Mouse (Mus musculus) spleen, embryonic (tissue): ENCODE measurements around the gene Rffl.

Source experiments
- CTCF ChIA-PET: fragments of 350-600 bp; sonication (Branson Sonifier 250); formaldehyde crosslinking; loops from one replicate; lab custom pipeline; 2022; lab: Charles Lee

Gene Rffl

DNA sequence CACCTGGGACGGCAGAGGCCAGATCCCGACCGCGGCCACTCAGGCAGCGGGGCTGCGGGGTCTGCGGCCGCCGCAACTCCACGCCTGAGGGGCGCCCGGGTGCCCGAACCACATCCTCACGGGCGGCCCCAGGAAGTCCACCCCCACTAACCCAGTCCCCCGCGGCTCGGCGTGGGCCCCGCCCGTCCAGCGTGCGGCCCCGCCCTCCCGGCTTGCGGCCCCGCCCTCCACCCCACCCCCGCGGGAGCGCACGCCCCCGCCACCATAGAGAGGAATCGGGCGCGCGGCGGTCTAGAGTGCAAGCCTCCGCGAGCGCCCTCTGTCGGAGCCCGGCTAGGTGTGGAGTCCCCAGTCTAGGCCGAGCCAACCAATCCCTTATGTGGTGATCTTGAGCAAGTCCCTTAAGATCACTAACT lies at the start of gene Rffl:
Gene Rffl (minus strand): TSS at position 180 of the 416 bp plus-strand sequence.
- CTCF ChIA-PET: interaction anchor here (0.6 kb wide), 1 partner anchor 598 kb away, joined by 4 read pairs; no protein-coding TSS in a partner anchor

DNA sequence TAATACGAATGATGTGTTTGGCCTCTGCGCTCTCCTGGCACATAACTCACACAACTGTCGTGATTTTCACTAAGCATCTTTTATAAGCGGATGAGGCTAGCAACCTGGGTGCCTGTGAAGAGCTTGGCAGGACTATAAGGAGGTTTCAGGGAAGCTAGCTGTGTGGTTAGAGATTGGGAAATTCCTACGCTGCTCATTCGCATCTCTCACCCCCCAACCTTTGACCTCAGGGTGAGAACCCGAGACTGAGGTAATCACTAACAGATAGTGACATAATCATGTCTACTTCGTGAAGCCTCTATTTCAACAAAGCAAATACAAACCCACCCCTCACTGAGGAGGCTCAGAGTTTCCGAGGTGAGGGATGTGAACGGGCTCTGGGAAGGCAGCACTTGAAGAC lies 49.8 kb upstream of the Rffl start:
- CTCF ChIA-PET: no interaction called here

DNA sequence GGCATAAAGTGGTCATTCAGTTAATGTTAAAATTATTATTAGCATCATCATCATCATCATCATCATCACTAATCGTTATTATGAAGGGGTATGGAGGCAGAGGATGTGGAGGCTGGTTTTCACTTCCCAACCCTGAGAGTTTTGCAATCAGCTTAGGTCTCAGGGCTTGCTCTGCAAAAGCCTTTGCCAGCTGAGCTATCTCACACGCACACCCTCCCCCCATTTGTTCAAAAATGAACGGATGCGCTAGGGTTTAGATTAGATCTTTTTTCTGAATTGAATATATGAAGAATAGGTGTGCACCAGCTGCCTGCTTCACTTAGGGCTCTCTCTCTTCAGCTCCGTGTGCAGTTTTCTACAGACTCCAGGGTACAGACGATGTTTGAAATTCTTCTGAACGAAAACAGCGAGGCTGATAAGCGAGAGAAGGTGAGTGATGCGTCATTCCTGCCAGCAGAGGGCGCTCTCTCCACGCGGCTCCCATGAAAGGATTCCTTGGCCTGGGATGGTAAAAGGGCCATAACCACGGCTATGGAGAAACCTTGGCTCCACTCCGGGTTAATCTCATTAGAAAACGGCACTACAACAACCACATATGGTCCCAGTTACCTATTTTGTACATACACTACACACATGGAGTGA lies 43.8 kb upstream of the Rffl start:
- CTCF ChIA-PET: interaction anchor here (0.6 to 1.1 kb wide), 2 partner anchors 40 to 97 kb away, joined by 3 read pairs; no protein-coding TSS in a partner anchor

DNA sequence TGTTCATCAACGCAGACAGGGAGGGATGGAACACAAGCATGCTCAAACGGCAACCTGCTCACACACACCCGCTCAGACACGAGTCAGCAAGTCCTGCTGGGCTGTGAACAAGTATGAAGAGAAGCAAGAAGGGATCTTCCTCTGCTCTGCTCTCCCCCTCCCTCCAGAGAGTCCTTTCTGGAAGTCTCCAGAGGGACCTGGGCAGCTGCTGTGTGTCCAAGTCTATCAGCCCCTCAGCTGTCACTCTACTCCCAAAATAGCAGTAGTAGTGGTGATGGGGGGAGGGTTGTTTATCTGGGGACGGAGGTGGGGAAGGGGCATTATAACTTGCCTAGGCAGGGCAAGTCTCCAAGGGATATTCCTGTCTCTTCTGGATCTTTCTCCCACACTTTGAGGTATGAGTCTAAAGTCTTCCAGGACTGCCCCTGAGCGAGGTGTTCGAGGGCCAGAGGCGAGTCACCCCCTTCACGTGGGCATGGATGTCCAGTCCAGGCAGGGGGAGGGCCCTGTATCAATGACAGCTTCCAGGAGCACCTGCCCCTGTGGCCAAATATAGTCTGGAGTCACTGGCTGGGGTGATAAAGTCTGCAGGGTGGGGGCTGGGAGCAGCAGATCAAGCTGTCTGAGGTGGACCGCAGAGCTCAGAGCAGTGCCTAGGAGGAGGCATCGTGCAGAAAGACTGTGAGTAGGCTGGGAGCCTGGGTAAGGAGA lies 39.8 kb upstream of the Rffl start:
- CTCF ChIA-PET: interaction anchor here (0.6 kb wide), 1 partner anchor 53 kb away, joined by 9 read pairs; no protein-coding TSS in a partner anchor

DNA sequence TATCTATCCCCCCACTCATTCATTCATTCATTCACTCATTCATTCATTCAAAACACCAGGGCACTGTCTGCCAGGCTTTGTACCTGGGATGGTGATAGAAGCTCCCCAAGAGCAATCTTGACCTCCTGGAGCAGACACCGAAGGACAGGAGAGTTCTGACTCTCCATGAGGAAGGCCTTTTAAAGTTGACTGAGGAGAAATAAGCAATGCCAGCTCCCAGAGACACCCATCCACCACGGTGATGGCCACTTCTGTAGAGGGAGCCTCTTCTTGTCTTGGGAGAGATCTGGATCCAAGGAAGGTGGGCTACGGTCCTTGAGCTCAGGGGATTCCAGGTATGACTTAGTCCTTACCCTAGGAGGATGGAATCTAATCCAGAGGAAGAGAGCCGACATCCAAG lies 39.2 kb upstream of the Rffl start, which contains the start of gene Unc45b:
Gene Unc45b (plus strand): TSS at position 301 of the 400 bp plus-strand sequence.
- CTCF ChIA-PET: interaction anchor here (0.5 to 0.6 kb wide), 2 partner anchors 54 to 149 kb away, joined by 6 to 9 read pairs; no protein-coding TSS in a partner anchor

DNA sequence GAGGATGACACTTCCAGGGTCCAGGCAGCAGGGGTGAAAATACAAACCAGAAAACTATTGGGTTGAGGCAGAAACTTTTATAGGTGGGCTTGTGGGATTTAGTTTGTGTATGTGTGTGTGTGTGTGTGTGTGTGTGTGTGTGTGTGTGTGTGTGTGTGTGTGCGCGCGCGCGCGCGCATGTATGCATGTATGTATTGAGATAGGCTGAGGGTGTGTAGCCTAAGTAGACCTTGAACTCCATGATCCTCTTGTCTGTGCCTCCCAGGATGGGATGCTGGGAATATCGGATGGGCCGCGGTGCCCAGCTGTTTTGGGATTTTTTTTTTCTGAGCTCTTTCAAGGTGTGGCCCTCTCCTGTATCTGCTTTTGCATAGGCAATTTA lies 37.6 kb upstream of the Rffl start:
- CTCF ChIA-PET: interaction anchor here (0.5 to 0.7 kb wide), 4 partner anchors 33 to 273 kb away, joined by 3 to 8 read pairs (median 4); no protein-coding TSS in a partner anchor

DNA sequence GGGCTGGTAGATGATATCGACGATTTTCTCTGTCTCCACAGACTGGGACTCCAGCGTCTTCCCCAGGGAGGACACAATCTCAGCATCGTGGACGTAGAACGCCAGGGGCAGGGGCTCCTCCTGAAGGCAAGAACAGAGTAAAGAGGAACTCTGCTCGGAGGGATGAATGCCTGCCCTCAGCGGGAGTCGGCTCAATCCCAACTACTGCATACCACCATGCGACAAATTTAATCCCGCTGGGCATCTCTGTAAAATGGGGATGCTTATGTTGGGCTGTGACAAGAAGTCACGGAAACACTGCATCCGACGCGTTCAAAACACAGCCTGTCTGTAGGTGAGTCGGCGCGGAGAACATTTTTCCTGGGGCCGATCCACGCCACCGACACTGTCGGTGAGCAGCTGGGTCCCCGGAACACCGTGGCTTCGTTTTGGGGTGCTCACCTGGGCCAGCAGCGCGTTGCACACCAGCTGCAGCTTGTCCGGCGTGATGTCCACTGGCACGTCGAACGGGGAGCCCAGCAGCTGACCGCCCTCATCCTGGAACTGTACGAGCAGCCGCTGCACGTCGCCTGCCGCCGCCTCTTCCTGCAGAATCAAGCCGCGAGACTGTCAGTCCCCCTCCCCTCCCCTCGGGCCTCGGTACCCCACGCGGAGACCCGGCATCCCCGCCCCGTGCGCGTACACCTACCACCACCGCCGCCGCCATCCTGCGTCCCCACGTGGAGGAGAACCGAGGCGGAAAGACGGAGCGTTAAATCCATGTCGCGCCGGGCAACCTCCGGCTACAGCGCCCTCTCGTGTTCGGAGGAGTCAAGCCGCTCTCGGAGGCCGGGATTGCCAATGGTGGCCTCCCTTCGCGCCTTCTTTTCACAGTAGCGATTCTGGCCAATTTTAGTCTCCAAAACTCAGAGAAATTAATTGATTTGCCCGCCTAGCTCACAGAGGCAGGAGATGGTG lies 36.9 kb upstream of the Rffl start, which contains the start of gene Nle1:
Gene Nle1 (minus strand): TSS at position 761 of the 957 bp plus-strand sequence.
- CTCF ChIA-PET: interaction anchor here (0.5 to 1.0 kb wide), 4 partner anchors 15 to 274 kb away, joined by 3 to 6 read pairs (median 3); no protein-coding TSS in a partner anchor

DNA sequence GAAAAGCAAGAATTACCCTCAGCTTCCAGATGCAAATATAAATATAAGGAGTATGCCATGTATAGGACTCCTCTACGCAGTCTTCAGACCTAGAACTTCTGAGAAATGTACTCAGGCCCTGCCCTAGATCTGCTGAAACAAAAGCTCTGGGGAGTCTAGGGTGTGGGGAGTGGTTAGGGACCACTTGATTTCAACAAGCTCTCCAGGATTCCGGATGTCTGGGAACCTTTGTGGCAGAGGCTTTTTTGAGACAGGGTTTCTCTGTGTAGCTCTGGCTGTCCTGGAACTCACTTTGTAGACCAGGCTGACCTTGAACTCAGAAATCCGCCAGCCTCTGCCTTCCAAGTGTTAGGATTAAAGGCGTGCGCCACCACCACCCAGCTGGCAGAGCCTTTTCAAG lies 34.8 kb upstream of the Rffl start:
- CTCF ChIA-PET: interaction anchor here (0.6 kb wide), 1 partner anchor 397 kb away, joined by 3 read pairs; the partner anchor contains the start of gene Pex12

DNA sequence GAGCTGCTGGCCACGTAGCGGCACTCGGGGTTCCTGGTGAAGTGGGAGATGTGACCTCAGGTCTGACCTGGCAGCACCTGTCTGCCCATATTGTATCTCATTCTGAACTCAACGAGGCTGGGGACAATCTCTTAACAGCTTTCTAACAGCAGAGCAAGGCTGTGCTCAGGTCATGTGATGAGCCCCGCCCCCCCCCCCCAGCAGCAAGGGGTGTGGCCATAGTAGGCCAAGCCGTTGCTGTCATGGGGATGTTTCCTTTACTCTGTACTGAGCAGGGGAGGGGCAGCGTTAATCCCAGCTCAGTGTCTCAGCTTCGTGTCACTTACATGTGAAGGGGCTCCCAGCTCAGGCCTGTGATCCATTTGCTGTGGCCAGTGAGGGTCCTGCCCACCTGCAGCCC lies 33.9 kb upstream of the Rffl start:
- CTCF ChIA-PET: no interaction called here

DNA sequence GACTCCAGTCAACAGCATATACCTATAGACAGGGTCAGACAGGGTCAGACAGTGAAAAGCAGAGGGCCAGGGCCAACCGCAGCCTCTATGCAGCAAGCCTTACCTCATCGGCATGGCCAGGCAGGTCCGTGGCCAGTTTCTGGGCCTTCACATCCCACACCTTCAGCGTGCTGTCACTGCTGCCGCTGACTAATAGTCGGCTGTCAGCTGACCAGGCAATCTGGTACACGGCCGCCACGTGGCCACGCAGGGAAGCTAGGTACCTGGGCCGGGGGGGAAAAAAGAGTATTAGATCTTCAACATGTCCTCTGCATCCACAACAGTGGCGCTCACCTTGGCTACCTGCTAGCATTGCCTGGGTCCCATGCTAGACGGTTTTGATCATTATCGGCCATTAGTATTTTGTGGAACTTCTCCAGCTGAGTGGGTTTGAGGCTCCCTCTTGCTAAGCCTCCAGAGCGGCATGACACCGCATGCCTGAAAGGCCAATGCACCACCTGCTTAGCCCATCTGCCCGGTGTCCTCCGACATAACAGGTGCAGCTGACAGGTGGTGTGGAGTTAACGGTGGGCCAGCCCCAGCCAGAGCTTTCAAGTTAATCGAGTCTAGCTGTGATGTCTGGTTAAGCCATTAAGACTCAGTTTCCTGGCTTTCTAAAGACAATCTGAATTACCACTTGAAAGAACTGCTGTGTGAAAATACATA lies 30.7 kb upstream of the Rffl start:
- CTCF ChIA-PET: interaction anchor here (0.8 kb wide), 1 partner anchor 11 kb away, joined by 6 read pairs; no protein-coding TSS in a partner anchor

DNA sequence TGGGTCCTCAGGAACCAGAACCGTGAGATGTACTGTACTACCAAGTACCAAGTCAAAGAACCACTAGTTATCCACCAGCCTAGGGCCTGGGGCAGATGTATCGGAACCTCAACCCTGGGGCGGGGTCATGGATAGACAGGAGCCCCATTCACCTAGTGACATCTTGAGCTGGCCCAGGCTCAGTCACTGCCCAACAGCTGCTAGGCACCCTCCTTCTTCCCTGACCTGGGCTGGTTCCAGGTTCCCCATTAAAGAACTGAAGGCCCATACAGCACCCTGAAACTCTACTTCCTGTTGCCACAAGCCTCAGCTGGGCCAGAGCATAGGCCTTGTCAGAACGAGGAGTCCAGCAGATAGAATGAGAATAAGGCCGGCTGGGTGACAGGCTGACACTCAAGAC lies 28.7 kb upstream of the Rffl start:
- CTCF ChIA-PET: no interaction called here

DNA sequence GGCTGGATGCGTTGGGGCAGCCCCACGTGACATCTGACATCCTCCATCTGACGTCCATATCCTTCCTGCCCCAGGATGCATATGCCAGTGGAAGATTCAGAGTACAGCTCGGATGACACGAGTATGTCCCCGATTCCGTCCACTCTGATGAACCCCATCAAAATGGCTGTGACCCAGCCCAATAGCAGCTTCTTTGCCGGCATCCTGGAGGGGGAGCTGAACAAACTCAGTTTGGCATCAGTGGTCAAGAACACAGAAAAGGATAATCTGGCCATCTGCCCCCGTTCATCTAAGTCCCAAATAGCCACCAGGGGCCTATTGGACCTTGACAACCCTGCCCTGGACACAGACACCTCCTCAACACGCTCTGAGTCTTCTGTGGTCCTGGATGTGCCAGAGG lies 26.5 kb upstream of the Rffl start:
- CTCF ChIA-PET: interaction anchor here (0.6 kb wide), 1 partner anchor 22 kb away, joined by 4 read pairs; no protein-coding TSS in a partner anchor

DNA sequence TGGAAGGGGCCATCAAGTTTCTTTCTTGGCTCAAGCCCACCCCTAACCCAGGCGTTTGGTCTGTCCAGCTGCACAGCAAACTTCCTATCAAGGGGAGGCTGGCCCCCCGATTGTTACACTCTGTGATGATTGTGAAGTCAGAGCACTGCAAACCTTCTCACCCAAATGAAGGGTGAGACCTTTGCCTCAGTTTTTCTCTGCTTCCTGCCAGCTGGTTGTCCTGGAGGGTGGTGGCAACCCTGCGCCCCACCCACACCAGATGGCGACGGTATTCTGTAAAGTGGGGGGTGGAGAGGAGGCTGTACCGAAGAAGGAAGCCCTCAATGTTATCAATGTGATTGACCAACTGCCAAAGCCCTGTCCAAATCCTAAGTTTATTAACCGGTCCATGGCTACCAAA lies 20.9 kb upstream of the Rffl start, which contains the start of gene Fndc8:
Gene Fndc8 (plus strand): TSS at position 189 of the 400 bp plus-strand sequence.
- CTCF ChIA-PET: no interaction called here

DNA sequence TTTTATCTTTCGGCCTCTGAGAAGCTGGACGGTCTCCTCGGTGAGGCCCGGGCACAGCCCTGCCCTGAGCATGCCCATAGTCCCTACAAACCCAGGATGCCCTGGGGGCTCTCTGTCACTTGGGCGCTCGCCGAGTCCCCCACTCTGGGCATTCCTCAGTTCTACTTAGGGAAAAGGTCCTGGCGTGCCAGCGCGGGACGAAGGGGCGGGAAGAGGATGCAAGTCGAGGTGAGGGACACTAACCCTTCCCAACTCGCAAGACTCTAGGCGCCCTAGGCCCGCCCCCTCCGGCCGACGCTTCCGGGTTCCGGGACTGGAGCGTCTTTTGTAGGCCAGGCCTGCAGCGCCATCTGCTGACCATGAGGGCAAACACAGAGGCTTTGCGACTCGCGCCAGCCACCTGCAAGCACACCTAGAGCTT lies 19.3 kb upstream of the Rffl start, which contains the start of gene Rad51d:
Gene Rad51d (minus strand): TSS at position 273 of the 421 bp plus-strand sequence.
- CTCF ChIA-PET: interaction anchor here (0.6 to 1.3 kb wide), 7 partner anchors 10 to 311 kb away, joined by 3 to 5 read pairs (median 3); no protein-coding TSS in a partner anchor

DNA sequence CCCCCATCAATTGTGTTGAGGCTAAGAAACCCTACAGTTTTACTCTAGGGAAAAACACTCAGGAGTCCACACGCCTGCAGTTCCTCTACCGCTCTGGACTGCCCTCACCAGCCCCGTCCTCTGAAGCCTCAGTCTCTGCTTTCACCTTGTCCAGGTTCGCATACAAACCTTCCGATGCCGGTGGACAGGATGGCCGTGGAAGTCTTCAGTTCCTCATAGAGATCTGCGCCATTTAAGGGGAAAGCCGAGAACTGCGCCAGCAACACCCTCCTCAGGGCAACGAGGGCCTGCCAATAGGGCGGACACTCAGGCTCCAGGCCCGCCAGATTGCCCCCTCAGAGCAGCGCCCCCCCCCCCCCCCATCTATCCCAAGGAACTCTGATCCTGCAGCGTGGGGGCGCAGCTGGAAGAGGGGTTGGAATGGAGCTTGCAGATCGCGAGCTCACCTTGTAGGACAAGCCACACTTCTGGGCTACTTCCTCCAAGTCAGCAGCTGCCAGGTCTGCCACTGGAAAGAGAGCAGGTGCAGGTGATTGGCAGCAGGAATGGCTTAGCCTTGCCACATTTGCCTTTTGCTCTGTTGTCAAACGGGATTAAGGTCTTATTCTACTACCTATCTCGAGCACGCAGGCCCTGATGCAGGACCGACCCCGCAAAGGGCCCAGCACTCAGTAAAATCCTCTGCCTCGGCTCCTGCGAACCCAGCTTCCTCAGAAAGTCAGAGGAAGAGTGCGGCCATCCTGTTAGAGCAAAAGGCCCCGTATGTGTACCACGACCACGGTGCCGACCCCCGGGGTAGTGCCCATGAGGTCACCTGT lies 18.7 kb upstream of the Rffl start:
- CTCF ChIA-PET: interaction anchor here (0.6 to 1.3 kb wide), 6 partner anchors 28 to 312 kb away, joined by 3 to 14 read pairs (median 4); no protein-coding TSS in a partner anchor

DNA sequence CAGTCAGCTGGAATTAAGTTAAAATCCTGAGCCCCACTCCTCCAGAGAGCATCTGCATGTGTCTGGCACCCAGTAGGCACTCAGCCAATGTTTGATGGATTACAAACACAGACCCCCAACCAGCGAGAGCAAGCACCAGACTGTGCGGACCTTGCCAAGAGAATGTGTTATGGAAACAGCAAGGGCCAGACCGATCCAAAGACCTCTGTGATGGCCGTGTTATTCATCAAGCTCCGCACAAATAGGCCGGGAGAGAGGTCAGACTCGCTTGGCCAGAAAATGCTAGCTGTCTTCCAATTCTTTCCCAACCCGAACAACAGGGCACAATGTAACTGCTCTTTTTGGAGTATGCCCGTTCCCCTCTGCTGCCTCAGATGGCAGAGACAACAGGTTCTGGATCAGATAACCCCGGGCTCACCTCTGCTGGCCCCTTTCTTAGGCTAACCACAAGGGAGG lies 17.5 kb upstream of the Rffl start:
- CTCF ChIA-PET: interaction anchor here (0.6 kb wide), 2 partner anchors 18 to 141 kb away, joined by 3 read pairs; no protein-coding TSS in a partner anchor

DNA sequence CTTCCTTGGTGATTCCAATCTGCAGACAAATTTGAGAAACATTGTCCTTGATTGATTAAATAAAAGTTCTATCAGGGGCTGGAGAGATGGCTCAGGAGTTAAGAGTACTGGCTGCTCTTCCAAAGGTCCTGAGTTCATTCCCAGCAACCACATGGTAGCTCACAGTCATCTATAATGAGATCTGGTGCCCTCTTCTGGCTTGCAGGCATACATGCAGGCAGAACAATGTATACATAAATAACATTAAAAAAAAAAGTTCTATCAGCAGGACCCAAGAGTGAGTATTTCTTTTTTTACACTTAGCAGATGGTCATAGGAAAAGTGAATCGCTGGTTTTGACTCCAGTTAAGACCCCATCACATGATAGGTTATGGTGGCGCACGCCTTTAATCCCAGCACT lies 15.5 kb upstream of the Rffl start:
- CTCF ChIA-PET: interaction anchor here (0.6 to 1.3 kb wide), 2 partner anchors 68 to 210 kb away, joined by 3 read pairs; no protein-coding TSS in a partner anchor

DNA sequence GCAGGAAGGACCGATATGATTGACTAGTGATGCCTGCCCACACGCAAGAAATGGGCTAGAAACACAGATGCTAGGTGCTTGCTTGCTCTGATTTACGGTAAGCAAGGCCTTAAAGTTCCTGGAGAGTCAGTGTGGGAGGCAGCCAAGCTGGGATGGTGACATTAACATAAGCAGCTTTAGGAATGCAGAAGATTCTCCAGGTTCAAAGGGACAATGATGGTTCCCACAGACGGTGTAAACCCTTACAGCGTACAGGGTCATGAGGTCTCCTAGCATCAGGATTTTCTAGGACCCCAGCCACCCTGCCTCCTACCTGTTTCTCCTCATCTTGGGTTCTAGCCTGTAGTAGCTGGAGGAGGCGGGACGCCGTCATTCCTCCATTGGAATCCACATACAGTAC lies 12.2 kb upstream of the Rffl start:
- CTCF ChIA-PET: no interaction called here
